Mouse (Mus musculus) intestine, embryonic 15.5 days (tissue): ENCODE data around the gene Tnfsfm13. TPM values are rescaled to one million over a fixed set of nuclear protein-coding genes. Genes with fewer than 3 reads are reported as not detected.

ENCODE experiments used
- ATAC-seq: fragments of 200-750 bp; cut with Nextera tagmentation; 2 replicates; pipeline ENCODE4 v1.8.0; 2017; ENCODE audit warnings: moderate TSS enrichment, moderate library complexity
- H3K27ac ChIP-seq: fragments of 300-500 bp; sonication (generic); 2 replicates; pipeline ENCODE4 v1.5.1; 2015; ENCODE audit warnings: mild to moderate bottlenecking, inconsistent platforms
- H3K27me3 ChIP-seq: fragments of 300-500 bp; sonication (generic); replicated peaks from 2 replicates; pipeline ENCODE4 v1.6.1; 2015; ENCODE audit warnings: inconsistent platforms
- H3K36me3 ChIP-seq: fragments of 300-500 bp; sonication (generic); 2 replicates; pipeline ENCODE4 v1.6.1; 2015; ENCODE audit warnings: inconsistent platforms
- H3K4me1 ChIP-seq: fragments of 300-500 bp; sonication (generic); replicated peaks from 2 replicates; pipeline ENCODE4 v1.6.1; 2015; ENCODE audit warnings: inconsistent platforms
- H3K4me2 ChIP-seq: fragments of 300-500 bp; sonication (generic); replicated peaks from 2 replicates; pipeline ENCODE4 v1.6.1; 2015; ENCODE audit warnings: mild to moderate bottlenecking, inconsistent platforms
- H3K4me3 ChIP-seq: fragments of 300-500 bp; sonication (generic); replicated peaks from 2 replicates; pipeline ENCODE4 v1.5.1; 2015; ENCODE audit warnings: inconsistent platforms
- H3K9ac ChIP-seq: fragments of 300-500 bp; sonication (generic); 2 replicates; pipeline ENCODE4 v1.6.1; 2015; ENCODE audit warnings: inconsistent platforms
- H3K9me3 ChIP-seq: fragments of 300-500 bp; sonication (generic); 2 replicates; pipeline ENCODE4 v1.6.1; 2016; ENCODE audit warnings: inconsistent platforms
- WGBS: fragments of 180-500 bp; shearing (Covaris S2); methylation state at CpG from one replicate; pipeline ENCODE4 v1.1.7; 2015; 5-methylcytosine and 5-hydroxymethylcytosine counted together
- microRNA counts: library from miRNA; unstranded; fragments of <30 nt; microRNA quantifications from one replicate; lab custom pipeline; 2016
- polyA plus RNA-seq: library from polyadenylated mRNA; unstranded; fragments of >200 nt; fragmentation: Nextera tagmentation; extraction: Ambion mirVana; gene quantifications from 2 replicates; pipeline ENCODE4 v1.2.1, GENCODE M21; 2015

Tnfsfm13 gene
- polyA plus RNA-seq, 1 experiment from 2014 or later, result 2.6 TPM

GRCm38 (mm10) chr11:69656617-69657461 lies 39.1 kb downstream of the Tnfsfm13 start:
- ATAC-seq, result no peak
- no peak overlapping the region for H3K4me2 ChIP-seq
- H3K9me3 ChIP-seq, result no peaks in the 10 kb centered on the region
- H3K27me3 ChIP-seq, result no peaks in the 10 kb centered on the region
- H3K4me1 ChIP-seq, result peaks cover 16% of the 10 kb centered on the region
- H3K4me3 ChIP-seq, result no peak overlapping the region
- H3K9ac ChIP-seq, result no peak overlapping the region
- H3K36me3 ChIP-seq, result peaks cover 31% of the 10 kb centered on the region
- 69% methylated on average over 10 of the region's 10 CpGs for WGBS
- no peak overlapping the region for H3K27ac ChIP-seq

GRCm38 (mm10) chr11:69656065-69656455 lies 39.8 kb downstream of the Tnfsfm13 start:
- no peak for ATAC-seq
- peaks cover 37% of the 10 kb centered on the region for H3K36me3 ChIP-seq
- H3K9ac ChIP-seq, result no peak overlapping the region
- no peaks in the 10 kb centered on the region for H3K27me3 ChIP-seq
- H3K4me2 ChIP-seq, result no peak overlapping the region
- no peak overlapping the region for H3K4me3 ChIP-seq
- no peak overlapping the region for H3K27ac ChIP-seq
- H3K9me3 ChIP-seq, result no peaks in the 10 kb centered on the region
- WGBS, result 86% methylated on average over 5 of the region's 5 CpGs
- peaks cover 12% of the 10 kb centered on the region for H3K4me1 ChIP-seq

GRCm38 (mm10) chr11:69655264-69656064 lies 40.4 kb downstream of the Tnfsfm13 start, which contains the start of gene Sox15:
Sox15 (plus strand) TSS chr11:69655314.
- Histone ChIP-seq H3K36me3 (peaks cover 43% of the 10 kb centered on the region), H3K4me3 (peak within 1 kb of the TSS; percentile 3; the same call in 1 of the 2 replicates), H3K27ac (peak within 1 kb of the TSS; percentile 51), H3K9ac (0 out of 2 replicates have a peak within 1 kb of the TSS, but pooled peaks have one; percentile 13), H3K27me3 (no peaks in the 10 kb centered on the region), H3K4me1 (peaks cover 12% of the 10 kb centered on the region), H3K9me3 (no peaks in the 10 kb centered on the region), H3K4me2 (peak within 1 kb of the TSS; percentile 22; the same call in 1 of the 2 replicates)
- 27% methylated on average over 34 of the region's 34 CpGs for WGBS
- peak; percentile 82 for ATAC-seq

- Histone ChIP-seq H3K27ac (peak overlapping the region; percentile 51), H3K4me2 (no peak overlapping the region), H3K4me3 (no peak overlapping the region), H3K27me3 (no peaks in the 10 kb centered on the region), H3K4me1 (peaks cover 12% of the 10 kb centered on the region), H3K36me3 (peaks cover 47% of the 10 kb centered on the region), H3K9ac (0 out of 2 replicates have a peak overlapping the region, but pooled peaks have one; percentile 13), H3K9me3 (no peaks in the 10 kb centered on the region)
- 39% methylated on average over 9 of the region's 9 CpGs for WGBS
- ATAC-seq, result no peak
Observed at GRCm38 (mm10) chr11:69654760-69655159, 41.1 kb downstream of the Tnfsfm13 start.

GRCm38 (mm10) chr11:69653399-69653798 lies 42.5 kb downstream of the Tnfsfm13 start:
- Histone ChIP-seq H3K4me1 (peaks cover 12% of the 10 kb centered on the region), H3K9ac (no peak overlapping the region), H3K27ac (no peak overlapping the region), H3K9me3 (no peaks in the 10 kb centered on the region), H3K4me3 (no peak overlapping the region), H3K36me3 (peaks cover 53% of the 10 kb centered on the region), H3K27me3 (no peaks in the 10 kb centered on the region), H3K4me2 (no peak overlapping the region)
- no peak for ATAC-seq
- 71% methylated on average over 5 of the region's 5 CpGs for WGBS

GRCm38 (mm10) chr11:69645860-69646259 lies 50.0 kb downstream of the Tnfsfm13 start:
- no peaks in the 10 kb centered on the region for H3K4me1 ChIP-seq
- no peak overlapping the region for H3K9ac ChIP-seq
- no peaks in the 10 kb centered on the region for H3K9me3 ChIP-seq
- H3K27ac ChIP-seq, result no peak overlapping the region
- no peak for ATAC-seq
- no peaks in the 10 kb centered on the region for H3K27me3 ChIP-seq
- no peak overlapping the region for H3K4me2 ChIP-seq
- H3K36me3 ChIP-seq, result peaks cover 63% of the 10 kb centered on the region
- 86% methylated on average over 5 of the region's 5 CpGs for WGBS
- H3K4me3 ChIP-seq, result no peak overlapping the region

GRCm38 (mm10) chr11:69635471-69635870 lies 60.4 kb downstream of the Tnfsfm13 start:
- Histone ChIP-seq H3K4me3 (no peak overlapping the region), H3K9me3 (no peaks in the 10 kb centered on the region), H3K4me2 (no peak overlapping the region; the same call in 1 of the 2 replicates), H3K27me3 (no peaks in the 10 kb centered on the region), H3K27ac (no peak overlapping the region), H3K9ac (no peak overlapping the region), H3K36me3 (peaks cover 5% of the 10 kb centered on the region; the same call in 1 of the 2 replicates), H3K4me1 (peaks cover 5% of the 10 kb centered on the region; the same call in 1 of the 2 replicates)
- ATAC-seq, result no peak
- WGBS, result 72% methylated on average over 3 of the region's 3 CpGs

- peak overlapping the region; percentile 97 for H3K4me3 ChIP-seq
- H3K9ac ChIP-seq, result peak overlapping the region; percentile 96
- peaks cover 5% of the 10 kb centered on the region; the same call in 1 of the 2 replicates for H3K4me1 ChIP-seq
- H3K9me3 ChIP-seq, result no peaks in the 10 kb centered on the region
- no peaks in the 10 kb centered on the region for H3K27me3 ChIP-seq
- ATAC-seq, result peak; percentile 80
- peak overlapping the region; percentile 97 for H3K27ac ChIP-seq
- H3K36me3 ChIP-seq, result no peaks in the 10 kb centered on the region
- under 1% methylated on average over 41 of the region's 50 CpGs for WGBS
- peak overlapping the region; percentile 60 for H3K4me2 ChIP-seq
Observed at GRCm38 (mm10) chr11:69633128-69633866, 62.6 kb downstream of the Tnfsfm13 start.

MicroRNAs encoded within 50 kb of the gene (microRNA counts, 519-probe panel; counts per million panel counts)
- microRNA mmu-miR-1934 (lab: Ali Mortazavi, UCI) (97.1 counts per million, percentile 29 among the panel's probes with 10 or more counts), microRNA mmu-miR-467f (lab: Ali Mortazavi, UCI) (2,297 counts per million, percentile 59 among the panel's probes with 10 or more counts)

Other genes starting within 250 kb of the Tnfsfm13 start
- 0.77 and 0.87 TPM in 2 replicates for gene Dnah2, start 147.0 kb downstream of the Tnfsfm13 start, polyA plus RNA-seq
- gene Efnb3, start 135.9 kb downstream of the Tnfsfm13 start, polyA plus RNA-seq, result 9.8 and 10.2 TPM in 2 replicates
- gene Wrap53, start 115.8 kb downstream of the Tnfsfm13 start, polyA plus RNA-seq, result 25.1 and 25.6 TPM in 2 replicates
- gene Trp53, start 115.7 kb downstream of the Tnfsfm13 start, polyA plus RNA-seq, result 140 and 143 TPM in 2 replicates
- gene Atp1b2, start 90.2 kb downstream of the Tnfsfm13 start, polyA plus RNA-seq, result 5.8 and 6.8 TPM in 2 replicates
- 0.34 and 0.43 TPM in 2 replicates for gene Shbg, start 78.2 kb downstream of the Tnfsfm13 start, polyA plus RNA-seq
- gene Sat2, start 74.1 kb downstream of the Tnfsfm13 start, polyA plus RNA-seq, result 14.1 and 16.7 TPM in 2 replicates
- 15.6 and 21.2 TPM in 2 replicates for gene Fxr2, start 63.1 kb downstream of the Tnfsfm13 start, polyA plus RNA-seq
- 0.20 TPM in 1 of 2 replicates, not detected in the other for gene Sox15, start 40.8 kb downstream of the Tnfsfm13 start, polyA plus RNA-seq
- 60.9 and 63.4 TPM in 2 replicates for gene Mpdu1, start 33.5 kb downstream of the Tnfsfm13 start, polyA plus RNA-seq
- gene Cd68, start 29.9 kb downstream of the Tnfsfm13 start, polyA plus RNA-seq, result 13.3 and 14.2 TPM in 2 replicates
- 517 and 559 TPM in 2 replicates for gene Eif4a1, start 23.7 kb downstream of the Tnfsfm13 start, polyA plus RNA-seq
- 62.1 and 63.9 TPM in 2 replicates for gene Senp3, start 14.0 kb downstream of the Tnfsfm13 start, polyA plus RNA-seq
- 0.33 and 0.54 TPM in 2 replicates for gene Tnfsf13, start 10.3 kb downstream of the Tnfsfm13 start, polyA plus RNA-seq
- gene Tnfsf12, start 249 bp downstream of the Tnfsfm13 start, polyA plus RNA-seq, result 6.6 and 7.0 TPM in 2 replicates
- gene Polr2a, start 62.5 kb upstream of the Tnfsfm13 start, polyA plus RNA-seq, result 18.1 and 19.1 TPM in 2 replicates
- gene Slc35g3, start 65.9 kb upstream of the Tnfsfm13 start, polyA plus RNA-seq, result 0.15 and 0.16 TPM in 2 replicates
- gene Zbtb4, start 69.8 kb upstream of the Tnfsfm13 start, polyA plus RNA-seq, result 2.3 and 2.4 TPM in 2 replicates
- gene Chrnb1, start 99.8 kb upstream of the Tnfsfm13 start, polyA plus RNA-seq, result 3.5 and 4.3 TPM in 2 replicates
- 1.2 and 1.4 TPM in 2 replicates for gene Fgf11, start 105.8 kb upstream of the Tnfsfm13 start, polyA plus RNA-seq
- gene Tmem102, start 109.5 kb upstream of the Tnfsfm13 start, polyA plus RNA-seq, result 31.2 and 31.4 TPM in 2 replicates
- gene Gm39566, start 119.2 kb upstream of the Tnfsfm13 start, polyA plus RNA-seq, result not detected in 2 replicates
- not detected in 2 replicates for gene Spem2, start 122.4 kb upstream of the Tnfsfm13 start, polyA plus RNA-seq
- gene Spem1, start 126.1 kb upstream of the Tnfsfm13 start, polyA plus RNA-seq, result 0.21 TPM in 1 of 2 replicates, not detected in the other
- 5.2 and 5.3 TPM in 2 replicates for gene Nlgn2, start 141.7 kb upstream of the Tnfsfm13 start, polyA plus RNA-seq
- 442 and 459 TPM in 2 replicates for gene Tmem256, start 142.4 kb upstream of the Tnfsfm13 start, polyA plus RNA-seq
- gene Plscr3, start 150.3 kb upstream of the Tnfsfm13 start, polyA plus RNA-seq, result 70.4 and 74.6 TPM in 2 replicates
- 14.4 and 16.4 TPM in 2 replicates for gene Tnk1, start 162.6 kb upstream of the Tnfsfm13 start, polyA plus RNA-seq
- gene Tmem95, start 181.9 kb upstream of the Tnfsfm13 start, polyA plus RNA-seq, result not detected in 2 replicates
- gene Kctd11, start 185.3 kb upstream of the Tnfsfm13 start, polyA plus RNA-seq, result 5.2 and 5.5 TPM in 2 replicates
- gene Acap1, start 199.4 kb upstream of the Tnfsfm13 start, polyA plus RNA-seq, result 4.8 and 5.9 TPM in 2 replicates
- 7.7 and 7.9 TPM in 2 replicates for gene 2810408A11Rik, start 204.9 kb upstream of the Tnfsfm13 start, polyA plus RNA-seq
- gene Neurl4, start 205.0 kb upstream of the Tnfsfm13 start, polyA plus RNA-seq, result 7.0 and 10.0 TPM in 2 replicates
- 68.1 and 68.5 TPM in 2 replicates for gene Gps2, start 217.8 kb upstream of the Tnfsfm13 start, polyA plus RNA-seq
- gene Eif5a, start 225.9 kb upstream of the Tnfsfm13 start, polyA plus RNA-seq, result 1,625 and 1,693 TPM in 2 replicates
- gene Ybx2, start 239.7 kb upstream of the Tnfsfm13 start, polyA plus RNA-seq, result 2.5 and 3.1 TPM in 2 replicates